Mouse (Mus musculus) kidney, embryonic 14.5 days (tissue): ENCODE measurements around the gene Rnf212b. TPM values are rescaled to one million over a fixed set of nuclear protein-coding genes. Genes with fewer than 3 reads are reported as not detected.

Experiments used
- ATAC-seq: fragments of 200-750 bp; cut with Nextera tagmentation; 2 replicates; pipeline ENCODE4 v1.8.0; 2017; ENCODE audit warnings: moderate number of reproducible peaks, mild to moderate bottlenecking, moderate TSS enrichment, moderate library complexity; ENCODE audit not compliant: low FRiP score, low TSS enrichment
- H3K27ac ChIP-seq: fragments of 300-500 bp; sonication (generic); 2 replicates; pipeline ENCODE4 v1.5.1; 2014; ENCODE audit warnings: low read depth, mild to moderate bottlenecking, low read length, moderate library complexity, mixed read lengths
- H3K27me3 ChIP-seq: fragments of 300-500 bp; sonication (generic); 2 replicates; pipeline ENCODE4 v1.6.1; 2014; ENCODE audit warnings: mild to moderate bottlenecking, low read length; ENCODE audit not compliant: control insufficient read depth, insufficient read depth
- H3K36me3 ChIP-seq: fragments of 300-500 bp; sonication (generic); 2 replicates; pipeline ENCODE4 v1.6.1; 2014; ENCODE audit warnings: low read length, mixed read lengths; ENCODE audit not compliant: control insufficient read depth, insufficient read depth
- H3K4me1 ChIP-seq: fragments of 300-500 bp; sonication (generic); 2 replicates; pipeline ENCODE4 v1.6.1; 2014; ENCODE audit warnings: low read length, mixed read lengths; ENCODE audit not compliant: control insufficient read depth, insufficient read depth
- H3K4me2 ChIP-seq: fragments of 300-500 bp; sonication (generic); replicated peaks from 2 replicates; pipeline ENCODE4 v1.6.1; 2014; ENCODE audit warnings: low read depth, mild to moderate bottlenecking, low read length
- H3K4me3 ChIP-seq: fragments of 300-500 bp; sonication (generic); 2 replicates; pipeline ENCODE4 v1.5.1; 2014; ENCODE audit warnings: mild to moderate bottlenecking, low read length
- H3K9ac ChIP-seq: fragments of 300-500 bp; sonication (generic); 2 replicates; pipeline ENCODE4 v1.6.1; 2014; ENCODE audit warnings: low read depth, mild to moderate bottlenecking, low read length, moderate library complexity
- H3K9me3 ChIP-seq: fragments of 300-500 bp; sonication (generic); 2 replicates; pipeline ENCODE4 v1.6.1; 2016; ENCODE audit warnings: low read length; ENCODE audit not compliant: control insufficient read depth
- WGBS: fragments of 180-500 bp; shearing (Covaris S2); extraction: QIAGEN DNeasy Blood & Tissue Kit; methylation state at CpG from one replicate; pipeline ENCODE4 v1.1.7; 2014; 5-methylcytosine and 5-hydroxymethylcytosine counted together
- polyA plus RNA-seq: library from polyadenylated mRNA; unstranded; fragments of >200 nt; fragmentation: Nextera tagmentation; extraction: Ambion mirVana; gene quantifications from 2 replicates; pipeline ENCODE4 v1.2.1, GENCODE M21; 2014

The Rnf212b gene
- polyA plus RNA-seq, 1 experiment from 2014 or later = not detected

GRCm38 (mm10) chr14:54809668-54810033 is 4.3 kb upstream of the Rnf212b start:
- H3K27me3 ChIP-seq = no peaks in the 10 kb centered on the region
- no peak overlapping the region for H3K9ac ChIP-seq
- no peaks in the 10 kb centered on the region for H3K4me1 ChIP-seq
- no peak overlapping the region for H3K4me2 ChIP-seq
- ATAC-seq = no peak
- H3K9me3 ChIP-seq = no peaks in the 10 kb centered on the region
- H3K27ac ChIP-seq = no peak overlapping the region
- WGBS = 87% methylated on average over 3 of the region's 3 CpGs
- no peaks in the 10 kb centered on the region for H3K36me3 ChIP-seq
- no peak overlapping the region for H3K4me3 ChIP-seq

GRCm38 (mm10) chr14:54815737-54816136 is 1.8 kb downstream of the Rnf212b start:
- no peak for ATAC-seq
- Histone ChIP-seq H3K4me1 (no peaks in the 10 kb centered on the region), H3K27ac (no peak overlapping the region), H3K36me3 (no peaks in the 10 kb centered on the region), H3K9ac (no peak overlapping the region), H3K4me3 (no peak overlapping the region), H3K9me3 (no peaks in the 10 kb centered on the region), H3K4me2 (no peak overlapping the region), H3K27me3 (no peaks in the 10 kb centered on the region)
- 53% methylated on average over 3 of the region's 3 CpGs for WGBS

GRCm38 (mm10) chr14:54817791-54818190 is 3.9 kb downstream of the Rnf212b start:
- no peaks in the 10 kb centered on the region for H3K36me3 ChIP-seq
- no peak overlapping the region for H3K4me2 ChIP-seq
- 52% methylated on average over 2 of the region's 2 CpGs for WGBS
- no peak for ATAC-seq
- no peaks in the 10 kb centered on the region for H3K9me3 ChIP-seq
- H3K4me3 ChIP-seq = no peak overlapping the region
- H3K27me3 ChIP-seq = no peaks in the 10 kb centered on the region
- H3K9ac ChIP-seq = no peak overlapping the region
- no peak overlapping the region for H3K27ac ChIP-seq
- no peaks in the 10 kb centered on the region; the same call in 1 of the 2 replicates for H3K4me1 ChIP-seq

GRCm38 (mm10) chr14:54822301-54822700 is 8.4 kb downstream of the Rnf212b start:
- ATAC-seq = no peak
- no peak overlapping the region for H3K27ac ChIP-seq

GRCm38 (mm10) chr14:54823716-54824115 is 9.8 kb downstream of the Rnf212b start:
- Histone ChIP-seq H3K9me3 (no peaks in the 10 kb centered on the region), H3K9ac (no peak overlapping the region), H3K27ac (no peak overlapping the region), H3K4me2 (no peak overlapping the region), H3K4me3 (no peak overlapping the region), H3K36me3 (no peaks in the 10 kb centered on the region), H3K27me3 (no peaks in the 10 kb centered on the region), H3K4me1 (no peaks in the 10 kb centered on the region; the same call in 1 of the 2 replicates)
- no peak for ATAC-seq
- 76% methylated on average over 1 of the region's 1 CpGs for WGBS

More at GRCm38 (mm10) chr14:54822301-54822700, 8.4 kb downstream of the Rnf212b start:
- no peak overlapping the region for H3K9ac ChIP-seq
- 60% methylated on average over 2 of the region's 2 CpGs for WGBS
- H3K36me3 ChIP-seq = no peaks in the 10 kb centered on the region
- no peaks in the 10 kb centered on the region for H3K27me3 ChIP-seq
- H3K9me3 ChIP-seq = no peaks in the 10 kb centered on the region
- no peak overlapping the region for H3K4me2 ChIP-seq
- no peak overlapping the region for H3K4me3 ChIP-seq
- H3K4me1 ChIP-seq = no peaks in the 10 kb centered on the region; the same call in 1 of the 2 replicates

GRCm38 (mm10) chr14:54843461-54843860 is 29.5 kb downstream of the Rnf212b start:
- Histone ChIP-seq H3K4me3 (no peak overlapping the region), H3K27me3 (no peaks in the 10 kb centered on the region; the same call in 1 of the 2 replicates), H3K9ac (no peak overlapping the region), H3K9me3 (no peaks in the 10 kb centered on the region), H3K4me2 (no peak overlapping the region), H3K27ac (no peak overlapping the region), H3K36me3 (no peaks in the 10 kb centered on the region), H3K4me1 (no peaks in the 10 kb centered on the region)
- ATAC-seq = no peak
- under 1% methylated on average over 4 of the region's 4 CpGs for WGBS

GRCm38 (mm10) chr14:54855726-54856125 is 41.8 kb downstream of the Rnf212b start:
- no peaks in the 10 kb centered on the region for H3K9me3 ChIP-seq
- H3K4me1 ChIP-seq = no peaks in the 10 kb centered on the region
- H3K36me3 ChIP-seq = peaks cover 38% of the 10 kb centered on the region
- 89% methylated on average over 3 of the region's 3 CpGs for WGBS
- H3K4me2 ChIP-seq = no peak overlapping the region
- no peak overlapping the region for H3K27ac ChIP-seq
- H3K27me3 ChIP-seq = no peaks in the 10 kb centered on the region
- H3K4me3 ChIP-seq = no peak overlapping the region
- ATAC-seq = no peak
- no peak overlapping the region for H3K9ac ChIP-seq

GRCm38 (mm10) chr14:54856703-54857102 is 42.8 kb downstream of the Rnf212b start:
- no peak overlapping the region for H3K4me2 ChIP-seq
- no peak for ATAC-seq
- H3K9me3 ChIP-seq = no peaks in the 10 kb centered on the region
- no peak overlapping the region for H3K9ac ChIP-seq
- H3K4me3 ChIP-seq = no peak overlapping the region
- 87% methylated on average over 7 of the region's 7 CpGs for WGBS
- H3K27me3 ChIP-seq = no peaks in the 10 kb centered on the region
- no peaks in the 10 kb centered on the region for H3K4me1 ChIP-seq
- H3K27ac ChIP-seq = no peak overlapping the region
- H3K36me3 ChIP-seq = peaks cover 38% of the 10 kb centered on the region

GRCm38 (mm10) chr14:54857891-54858290 is 44.0 kb downstream of the Rnf212b start:
- Histone ChIP-seq H3K4me1 (no peaks in the 10 kb centered on the region), H3K9me3 (no peaks in the 10 kb centered on the region), H3K4me3 (no peak overlapping the region), H3K36me3 (peaks cover 38% of the 10 kb centered on the region), H3K9ac (no peak overlapping the region), H3K4me2 (no peak overlapping the region), H3K27me3 (no peaks in the 10 kb centered on the region), H3K27ac (no peak overlapping the region)
- WGBS = 90% methylated on average over 9 of the region's 9 CpGs
- ATAC-seq = no peak
